Mouse (Mus musculus): ENCODE data around the gene Magi1.

DNA sequence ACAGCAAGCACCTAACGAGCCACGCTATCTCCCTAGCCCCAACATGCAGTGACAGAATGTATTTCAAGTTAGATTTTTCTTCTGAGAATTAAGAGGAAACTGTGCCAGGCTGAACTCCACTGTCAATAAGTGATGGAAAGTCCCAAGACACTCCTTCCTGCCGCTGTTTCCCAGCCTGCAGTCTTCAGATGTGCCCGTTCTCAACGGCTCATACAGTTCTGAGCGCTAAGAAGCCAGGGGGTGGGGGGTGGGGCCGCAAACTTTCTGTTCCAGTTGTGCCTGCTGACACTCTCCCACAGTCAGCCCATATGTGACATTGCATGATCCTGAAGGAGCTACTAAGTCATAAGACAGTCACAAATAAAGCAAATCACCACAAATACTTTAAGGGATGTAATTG, 61.5 kb downstream of the Magi1 start:
- TF ChIP-seq CTCF (IDR thresholded peaks at IDR 0.05; ENCODE audit: insufficient read depth, low read depth, low read length) = no peak
- TF ChIP-seq POLR2A (IDR thresholded peaks at IDR 0.05; ENCODE audit: insufficient read depth, low read depth, low read length) = no peak

Measured in olfactory bulb, adult 2 months (tissue).